Mouse (Mus musculus) spleen, embryonic (tissue): ENCODE measurements at regions not wholly inside any gene's neighbourhood (a gene's known extent, or its start where the extent isn't known, plus 50 kb on each side); places are given as distances from the start of the nearest gene placed in this dataset.

ENCODE experiments used
- CTCF ChIA-PET: fragments of 350-600 bp; sonication (Branson Sonifier 250); formaldehyde crosslinking; loops from one replicate; lab custom pipeline; 2022; lab: Charles Lee

GRCm38 (mm10) chr2:133436913-133437843 is 114.8 kb upstream of the Bmp2 start:
- CTCF ChIA-PET = no interaction called here

- CTCF ChIA-PET = no interaction called here
Observed at GRCm38 (mm10) chr2:133438018-133438417, 113.9 kb upstream of the Bmp2 start.

- CTCF ChIA-PET = no interaction called here
Observed at GRCm38 (mm10) chr2:133443024-133443423, 108.9 kb upstream of the Bmp2 start.

GRCm38 (mm10) chr2:133443490-133443889 is 108.5 kb upstream of the Bmp2 start:
- CTCF ChIA-PET = no interaction called here

GRCm38 (mm10) chr2:133452947-133453346 is 99.0 kb upstream of the Bmp2 start:
- CTCF ChIA-PET = interaction anchor here (0.6 kb wide), 1 partner anchor 377 kb away, joined by 3 read pairs; no protein-coding TSS in a partner anchor

GRCm38 (mm10) chr2:133455484-133456170 is 96.3 kb upstream of the Bmp2 start:
- CTCF ChIA-PET = no interaction called here

- CTCF ChIA-PET = no interaction called here
Observed at GRCm38 (mm10) chr2:133456785-133457184, 95.2 kb upstream of the Bmp2 start.

- CTCF ChIA-PET = no interaction called here
Observed at GRCm38 (mm10) chr2:133458735-133459134, 93.2 kb upstream of the Bmp2 start.

- CTCF ChIA-PET = no interaction called here
Observed at GRCm38 (mm10) chr2:133460814-133461213, 91.1 kb upstream of the Bmp2 start.

GRCm38 (mm10) chr2:133462378-133462777 is 89.6 kb upstream of the Bmp2 start:
- CTCF ChIA-PET = no interaction called here

- CTCF ChIA-PET = no interaction called here
Observed at GRCm38 (mm10) chr2:133467170-133468168, 84.5 kb upstream of the Bmp2 start.

- CTCF ChIA-PET = no interaction called here
Observed at GRCm38 (mm10) chr2:133472966-133473744, 78.8 kb upstream of the Bmp2 start.

GRCm38 (mm10) chr2:133474174-133474573 is 77.8 kb upstream of the Bmp2 start:
- CTCF ChIA-PET = no interaction called here

GRCm38 (mm10) chr2:133480870-133481269 is 71.1 kb upstream of the Bmp2 start:
- CTCF ChIA-PET = no interaction called here

- CTCF ChIA-PET = no interaction called here
Observed at GRCm38 (mm10) chr2:133481305-133481704, 70.7 kb upstream of the Bmp2 start.

GRCm38 (mm10) chr2:133481785-133482184 is 70.2 kb upstream of the Bmp2 start:
- CTCF ChIA-PET = no interaction called here

GRCm38 (mm10) chr2:133495443-133495842 is 56.5 kb upstream of the Bmp2 start:
- CTCF ChIA-PET = no interaction called here

- CTCF ChIA-PET = no interaction called here
Observed at GRCm38 (mm10) chr2:133496389-133496788, 55.6 kb upstream of the Bmp2 start.

GRCm38 (mm10) chr2:133497071-133497470 is 54.9 kb upstream of the Bmp2 start:
- CTCF ChIA-PET = no interaction called here

- CTCF ChIA-PET = no interaction called here
Observed at GRCm38 (mm10) chr2:133497541-133498185, 54.3 kb upstream of the Bmp2 start.
